22 mouse cellular contexts compared by ENCODE assay signal in the genomic region with DNA sequence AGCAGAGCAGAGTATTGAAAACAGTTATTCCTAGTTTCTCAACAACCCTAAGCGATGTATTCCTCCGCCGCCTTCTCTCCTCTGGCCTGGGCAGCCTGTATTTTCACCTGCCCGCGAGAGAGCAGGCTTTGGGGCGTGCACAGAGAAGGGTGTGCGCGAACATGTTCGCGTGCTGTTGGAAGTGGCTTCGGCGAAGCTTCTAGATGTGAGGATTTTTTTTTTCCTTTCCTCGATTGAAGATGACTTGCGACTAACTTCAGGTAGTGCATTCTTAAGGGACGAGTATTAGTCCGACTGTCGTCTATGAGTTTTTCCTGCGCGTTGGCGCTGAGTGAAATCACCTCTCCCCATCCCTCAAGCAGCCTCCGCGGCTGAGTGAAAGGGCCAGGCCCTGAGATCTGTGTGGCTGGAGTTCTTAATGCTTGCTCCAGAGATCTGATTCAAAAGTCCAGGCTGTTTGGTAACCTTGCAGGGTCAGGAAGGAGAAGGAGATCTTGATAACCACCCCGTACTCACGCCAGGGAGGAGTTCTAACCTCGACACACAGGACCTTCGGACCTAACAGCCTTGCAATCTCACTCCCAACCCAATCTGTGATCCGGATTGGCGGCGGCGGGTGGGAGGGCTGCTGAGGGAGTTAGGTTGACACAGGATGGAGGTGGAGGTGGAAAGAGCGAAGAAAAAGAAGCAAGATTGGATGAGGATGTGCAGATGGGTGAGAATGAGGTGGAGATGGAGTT. TPM values are rescaled to one million over a fixed set of nuclear protein-coding genes. Genes with fewer than 3 reads are reported as not detected.
DNase-seq lines count a peak whose midpoint lies in the region; ATAC-seq lines count a peak whose summit lies in the region.
"Had no signal": no experiment of that assay in that cellular context is flagged by ENCODE, and none has a peak within 500 bp of the region (broad histone marks: within the 10 kb centered on the region; RNA-seq: fewer than 3 reads in every experiment).

No protein-coding gene starts in this region.

- H3K36me3 ChIP-seq in intestine, embryonic 14.5 days (ENCODE audit: control insufficient read depth, insufficient read depth, low read length): no peaks in the 10 kb centered on the region
- H3K36me3 ChIP-seq in intestine, embryonic 16.5 days (ENCODE audit: control insufficient read depth, insufficient read depth, low read length): no peaks in the 10 kb centered on the region
- peaks cover 7% of the 10 kb centered on the region; the same call in 1 of the 2 replicates for H3K36me3 ChIP-seq in forebrain, embryonic 10.5 days (replicated peaks)
- H3K36me3 ChIP-seq in midbrain, embryonic 10.5 days: no peaks in the 10 kb centered on the region
- H3K36me3 ChIP-seq: embryonic facial prominence, embryonic 15.5 days; neural tube, embryonic 13.5 days had no signal

- DNase-seq in intestine, embryonic 14.5 days (ENCODE audit: low spot score): peak; percentile 53
- DNase-seq in forebrain, embryonic 10.5 days (ENCODE audit: extremely low spot score, low spot score): peak; percentile 55
- no peak for DNase-seq in midbrain, embryonic 10.5 days (ENCODE audit: low spot score)
- DNase-seq in retina, postnatal 1 day: peak; percentile 79
- DNase-seq in lung, postnatal 25 days (ENCODE audit: low spot score): no peak
- no peak for DNase-seq in urinary bladder, postnatal 14 days (ENCODE audit: low spot score)
- no peak for DNase-seq in cerebellum, adult 11 months
- DNase-seq: adrenal gland, postnatal 25 days; B cell, adult 2 months; cerebellum, adult 9-11 months; gastrocnemius, postnatal 36 days; right cerebral cortex, postnatal 4 days; thymus, adult 18-20 months had no signal

- no peak overlapping the region for H3K27ac ChIP-seq in intestine, embryonic 14.5 days (ENCODE audit: low read depth)
- H3K27ac ChIP-seq in intestine, embryonic 16.5 days (ENCODE audit: low read length): no peak overlapping the region
- peak overlapping the region; percentile 95 for H3K27ac ChIP-seq in forebrain, embryonic 10.5 days
- H3K27ac ChIP-seq in midbrain, embryonic 10.5 days (replicated peaks): no peak overlapping the region
- H3K27ac ChIP-seq: embryonic facial prominence, embryonic 15.5 days; kidney, postnatal 0 days; liver, embryonic 14.5 days; neural tube, embryonic 13.5 days had no signal

- no peak overlapping the region for H3K4me2 ChIP-seq in intestine, embryonic 14.5 days (ENCODE audit: low read length)
- no peak overlapping the region for H3K4me2 ChIP-seq in intestine, embryonic 16.5 days (ENCODE audit: low read depth, low read length)
- H3K4me2 ChIP-seq: embryonic facial prominence, embryonic 15.5 days; heart, embryonic 11.5 days; neural tube, embryonic 13.5 days had no signal

- no peak overlapping the region for H3K4me3 ChIP-seq in intestine, embryonic 14.5 days (ENCODE audit: low read depth, low read length)
- H3K4me3 ChIP-seq in intestine, embryonic 16.5 days (ENCODE audit: low read length): no peak overlapping the region
- H3K4me3 ChIP-seq in forebrain, embryonic 10.5 days: peak overlapping the region; percentile 76
- H3K4me3 ChIP-seq in midbrain, embryonic 10.5 days: peak overlapping the region; percentile 51
- H3K4me3 ChIP-seq: neural tube, embryonic 13.5 days had no signal

- 2% methylated on average over 31 of the region's 31 CpGs for WGBS in intestine, embryonic 14.5 days
- 1% methylated on average over 31 of the region's 31 CpGs for WGBS in intestine, embryonic 16.5 days
- 3% methylated on average over 31 of the region's 31 CpGs for WGBS in forebrain, embryonic 10.5 days
- 1% methylated on average over 31 of the region's 31 CpGs for WGBS in midbrain, embryonic 10.5 days

- H3K4me1 ChIP-seq in intestine, embryonic 14.5 days (replicated peaks; ENCODE audit: control insufficient read depth, insufficient read depth, low read length): no peaks in the 10 kb centered on the region
- H3K4me1 ChIP-seq in intestine, embryonic 16.5 days (ENCODE audit: control insufficient read depth, insufficient read depth, low read length): no peaks in the 10 kb centered on the region
- H3K4me1 ChIP-seq in forebrain, embryonic 10.5 days: peaks cover 92% of the 10 kb centered on the region
- peaks cover 59% of the 10 kb centered on the region for H3K4me1 ChIP-seq in midbrain, embryonic 10.5 days

- H3K9me3 ChIP-seq in intestine, embryonic 14.5 days (ENCODE audit: control insufficient read depth, low read length): no peaks in the 10 kb centered on the region
- H3K9me3 ChIP-seq in intestine, embryonic 16.5 days (ENCODE audit: control insufficient read depth, low read length): no peaks in the 10 kb centered on the region
- no peaks in the 10 kb centered on the region for H3K9me3 ChIP-seq in forebrain, embryonic 10.5 days
- H3K9me3 ChIP-seq in midbrain, embryonic 10.5 days (replicated peaks): no peaks in the 10 kb centered on the region
- H3K9me3 ChIP-seq: embryonic facial prominence, embryonic 15.5 days; neural tube, embryonic 13.5 days had no signal

- ATAC-seq in intestine, embryonic 14.5 days (replicated peaks; ENCODE audit: low FRiP score, low TSS enrichment, low read depth): no peak
- ATAC-seq in intestine, embryonic 16.5 days: no peak
- ATAC-seq: inflammation-experienced regulatory T-cells, adult 6 months; lung, postnatal 0 days had no signal

- no peak overlapping the region for H3K9ac ChIP-seq in intestine, embryonic 14.5 days (ENCODE audit: low read length)
- no peak overlapping the region for H3K9ac ChIP-seq in intestine, embryonic 16.5 days (ENCODE audit: low read depth, low read length)
- H3K9ac ChIP-seq: embryonic facial prominence, embryonic 15.5 days; liver, embryonic 14.5 days; neural tube, embryonic 13.5 days had no signal

- H3K27me3 ChIP-seq in intestine, embryonic 14.5 days (replicated peaks; ENCODE audit: control insufficient read depth, insufficient read depth, low read length): peaks cover 100% of the 10 kb centered on the region
- peaks cover 97% of the 10 kb centered on the region for H3K27me3 ChIP-seq in intestine, embryonic 16.5 days (replicated peaks; ENCODE audit: control insufficient read depth, insufficient read depth, low read length)
- peaks cover 100% of the 10 kb centered on the region for H3K27me3 ChIP-seq in forebrain, embryonic 10.5 days (ENCODE audit: poor library complexity, severe bottlenecking)
- peaks cover 100% of the 10 kb centered on the region for H3K27me3 ChIP-seq in midbrain, embryonic 10.5 days (ENCODE audit: low read depth, poor library complexity, severe bottlenecking)

RNA-seq across cellular contexts. Expression of a gene that starts 0.7 kb away (rescaled TPM):
- not detected in 2 replicates for polyA plus RNA-seq in intestine, embryonic 14.5 days (2014; fragmentation: Nextera tagmentation; extraction: Ambion mirVana)
- not detected in 2 replicates for polyA plus RNA-seq in intestine, embryonic 16.5 days (2015; fragmentation: Nextera tagmentation; extraction: Ambion mirVana)
- 13.1 and 15.5 TPM in 2 replicates for polyA plus RNA-seq in forebrain, embryonic 10.5 days (2016; fragmentation: Nextera tagmentation; extraction: Ambion mirVana)
- 4.0 and 7.9 TPM in 2 replicates for polyA plus RNA-seq in midbrain, embryonic 10.5 days (2016; fragmentation: Nextera tagmentation; extraction: Ambion mirVana)
- polyA plus RNA-seq: heart, embryonic 11.5 days; kidney, postnatal 0 days; limb, embryonic 11.5 days; lung, postnatal 0 days; neural tube, embryonic 13.5 days had no signal

Comparison
In these comparisons a context has a peak if more than half of its experiments do, and no peak if none do; other contexts are left out.
1. DNase-seq: peak in intestine, embryonic 14.5 days (single experiment), forebrain, embryonic 10.5 days (single experiment) and retina, postnatal 1 day (single experiment); none in midbrain, embryonic 10.5 days (single experiment), lung, postnatal 25 days (single experiment), urinary bladder, postnatal 14 days (single experiment) and cerebellum, adult 11 months (single experiment).
2. H3K4me3 ChIP-seq: peak in forebrain, embryonic 10.5 days (single experiment) and midbrain, embryonic 10.5 days (single experiment); none in intestine, embryonic 14.5 days (single experiment) and intestine, embryonic 16.5 days (single experiment).